Mouse (Mus musculus) MEL-GATA-1-ER (cell line): ENCODE measurements at regions not wholly inside any gene's neighbourhood (a gene's known extent, or its start where the extent isn't known, plus 50 kb on each side); places are given as distances from the start of the nearest gene placed in this dataset.

Source experiments
- DNase-seq: peaks from one replicate; pipeline ENCODE4 v3.0.0-alpha.2; 2012; ENCODE audit warnings: low read depth; ENCODE audit errors: extremely low read depth

DNA sequence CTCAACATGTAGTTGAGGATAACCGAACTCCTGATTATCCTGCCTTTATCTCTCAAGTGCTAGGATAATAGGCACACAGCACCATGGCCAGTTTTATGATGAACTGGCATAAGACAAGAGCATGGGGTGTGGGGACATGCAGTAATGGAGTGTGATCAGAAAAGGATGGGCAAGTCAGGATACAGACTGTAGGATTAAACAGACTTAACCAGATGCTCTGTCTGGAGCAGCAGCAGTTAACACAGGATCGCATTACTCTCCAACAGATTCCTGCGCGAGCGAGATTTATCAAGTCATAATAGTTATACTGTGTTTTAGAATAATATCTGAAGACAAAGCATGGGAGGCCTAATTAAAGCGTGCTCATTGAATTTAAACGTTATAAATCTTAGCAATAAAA, 51.8 kb upstream of the Adtrp start:
- no peak for DNase-seq

DNA sequence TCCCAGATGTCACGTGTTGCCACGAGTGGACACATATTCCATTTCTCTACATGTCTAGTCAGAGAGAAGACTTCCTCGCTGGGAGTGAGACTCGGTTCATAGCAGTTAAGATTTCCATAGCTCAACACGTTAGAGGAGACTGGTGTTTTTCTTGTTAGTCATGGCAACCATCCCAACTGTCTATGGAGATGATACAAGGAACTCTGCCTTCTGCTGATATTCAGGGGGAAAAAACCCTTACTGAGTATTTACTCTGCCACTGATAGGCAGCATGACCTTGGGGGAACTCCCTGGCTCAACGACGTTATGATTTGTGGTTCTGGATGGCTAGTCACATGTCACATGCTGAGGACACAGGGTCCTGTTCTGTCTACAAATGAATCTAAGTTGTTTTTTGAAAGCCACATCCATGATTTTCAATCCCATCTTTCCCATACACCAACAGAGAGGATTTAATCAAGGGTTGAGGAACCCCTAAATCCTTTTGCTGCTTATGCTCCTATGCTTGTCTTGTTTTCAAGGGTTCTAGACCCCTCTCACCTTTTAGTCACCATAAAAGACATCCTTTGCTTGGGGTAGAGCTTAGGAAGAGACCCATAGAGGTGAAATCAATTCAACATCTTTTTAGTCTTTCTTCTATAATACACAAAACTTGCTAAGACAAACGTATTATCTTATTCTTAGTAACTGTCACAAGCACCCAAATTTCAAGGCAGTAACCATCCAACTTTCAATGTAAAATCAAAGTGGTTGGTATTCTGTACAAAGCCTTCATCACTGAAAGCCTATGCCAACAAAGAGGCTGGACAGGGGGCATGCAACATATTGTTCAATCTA, 50.2 kb upstream of the Adtrp start:
- DNase-seq: no peak
